Mouse (Mus musculus) left cerebral cortex, postnatal 10 days (tissue): ENCODE data around the gene Spata13. TPM values are rescaled to one million over a fixed set of nuclear protein-coding genes. Genes with fewer than 3 reads are reported as not detected.

Experiments
- DNase-seq, 2 experiments: peaks; one replicate each; pipeline ENCODE4 v3.0.0; 2021 to 2022; ENCODE audit warnings: low spot score in 2 of 2, mixed read lengths in 1 of 2; ENCODE audit errors: extremely low spot score in 1 of 2
- intact Hi-C: fragments of 180-260 bp; cut with DNase I; formaldehyde crosslinking; loops from one replicate; pipeline ENCODE4 v1.15.1; 2025
- total RNA-seq, 2 experiments: library from RNA; stranded (reverse); gene quantifications; 2 replicates each; pipeline ENCODE4 v1.2.3; 2021

Spata13 gene
- total RNA-seq, 2 experiments from 2014 or later: 15.8 to 18.9 TPM

DNA sequence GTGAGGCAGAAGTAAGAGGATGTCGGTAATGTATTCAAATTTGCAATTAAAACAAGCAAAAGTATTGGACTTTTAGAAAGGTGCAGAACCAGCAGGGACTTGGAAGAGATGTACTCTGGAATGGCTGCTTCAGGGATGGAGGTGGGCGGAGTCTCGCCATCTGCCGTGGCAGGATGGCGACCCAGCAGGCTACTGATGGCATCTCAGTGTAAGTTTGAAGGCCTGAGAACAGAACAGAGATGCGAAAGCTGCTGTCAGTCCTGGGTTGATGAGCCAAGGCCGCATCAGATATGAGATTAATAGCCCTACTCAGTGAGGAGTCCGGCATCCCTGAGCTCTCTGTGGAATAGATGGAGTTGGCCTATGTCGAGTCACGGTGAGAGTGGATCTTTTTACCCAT is 65.2 kb downstream of the Spata13 start:
- intact Hi-C loops: loop anchor here (10.0 kb wide), 1 partner anchor 444 kb away; the partner anchor contains the start of genes Gm49336 and Nupl1

DNA sequence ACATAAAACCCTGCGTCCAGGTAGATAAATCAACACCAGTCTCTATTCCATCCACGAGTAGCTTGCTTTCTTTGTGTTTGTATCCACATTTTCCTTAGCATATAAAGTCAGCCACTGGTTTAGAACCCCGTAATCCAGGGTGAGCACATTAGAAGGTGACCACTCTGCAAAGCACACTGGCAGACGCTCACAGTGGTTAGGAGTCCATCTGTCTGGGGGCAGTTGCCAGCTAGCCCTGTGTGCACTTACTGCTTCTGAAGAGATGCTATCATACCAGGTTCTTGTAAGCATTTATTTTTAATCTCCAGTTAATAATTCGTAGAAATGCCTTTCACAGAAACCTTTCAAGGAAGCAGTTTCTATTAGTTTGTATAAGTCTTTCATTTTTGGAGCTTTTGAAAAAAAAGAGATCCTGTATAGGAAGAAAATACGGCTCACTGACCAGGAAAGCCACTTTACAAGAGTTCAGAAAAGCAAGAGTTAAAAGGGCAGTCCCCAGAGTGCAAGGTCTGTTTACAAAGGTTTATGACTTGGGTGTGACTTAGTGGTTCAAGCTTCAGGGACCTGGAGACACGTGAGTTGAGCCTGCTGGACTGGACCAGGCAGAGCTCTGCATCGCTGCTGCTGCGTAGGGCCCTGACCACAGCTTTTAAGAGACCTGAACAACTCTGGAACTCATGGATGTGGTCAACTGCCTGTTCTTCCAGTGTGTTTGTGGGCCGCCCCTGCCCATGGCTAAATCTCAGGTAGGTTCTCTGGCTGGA is 68.8 kb downstream of the Spata13 start:
- DNase-seq: no peak
- intact Hi-C loops: no loop called here

More for the DNA sequence above, 65.2 kb downstream of the Spata13 start:
- DNase-seq: no peak

DNA sequence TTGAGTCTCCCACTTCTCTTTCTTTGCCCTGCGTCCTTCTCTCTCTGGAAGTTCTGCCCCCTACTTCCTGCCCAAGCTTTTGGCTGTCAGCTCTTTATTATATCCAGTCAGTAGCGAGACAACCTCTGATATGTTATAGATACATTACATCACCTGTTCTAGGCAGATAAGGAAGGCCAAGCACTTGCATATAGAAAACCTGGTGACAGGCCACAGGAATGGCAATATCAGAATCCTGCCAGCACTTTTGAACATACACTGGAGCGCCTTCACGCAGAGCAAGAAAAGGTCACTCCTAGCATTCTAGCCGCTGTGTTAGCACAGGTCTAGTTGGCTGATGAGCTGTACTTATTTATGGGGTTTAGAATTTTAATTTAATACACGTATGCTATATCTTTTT is 70.7 kb downstream of the Spata13 start:
- DNase-seq: no peak
- intact Hi-C loops: no loop called here

DNA sequence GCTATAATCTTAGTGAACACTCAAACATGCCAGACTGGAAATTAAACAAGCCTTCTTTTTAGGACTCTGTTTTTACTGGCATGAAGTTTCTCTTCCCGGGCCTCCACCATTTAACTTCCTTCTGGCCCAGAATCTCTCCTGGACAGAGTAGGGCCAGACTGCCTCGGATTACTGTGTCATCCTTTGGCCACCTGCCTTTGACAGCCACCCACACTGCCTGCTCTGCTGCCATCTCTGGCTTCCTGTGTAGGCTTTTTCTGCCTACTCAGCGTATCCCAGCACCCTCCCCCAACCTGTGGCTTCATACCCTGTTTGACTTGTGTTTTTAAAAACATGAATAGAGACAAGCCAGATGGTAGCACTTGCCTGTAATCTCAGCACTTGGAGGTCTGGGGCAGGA is 71.2 kb downstream of the Spata13 start:
- intact Hi-C loops: no loop called here
- no peak for DNase-seq

DNA sequence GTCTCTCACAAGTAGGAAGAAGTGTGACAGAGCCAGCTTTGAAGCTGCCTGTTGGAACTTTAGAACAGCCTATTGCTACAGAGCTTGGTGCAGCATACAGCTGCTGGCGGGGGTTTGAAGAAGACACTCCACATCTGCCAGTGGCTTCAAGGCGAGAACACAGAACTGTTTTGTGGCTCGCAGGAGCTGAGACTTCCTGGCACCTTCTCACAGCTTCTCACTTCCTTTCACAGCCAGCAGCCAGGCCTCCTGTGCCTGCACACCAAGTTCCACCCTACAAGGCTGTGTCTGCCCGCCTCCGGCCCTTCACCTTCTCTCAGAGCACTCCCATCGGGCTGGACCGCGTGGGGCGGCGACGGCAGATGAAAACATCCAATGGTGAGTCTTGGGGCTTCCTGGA is 75.4 kb downstream of the Spata13 start:
- intact Hi-C loops: no loop called here
- DNase-seq: no peak

DNA sequence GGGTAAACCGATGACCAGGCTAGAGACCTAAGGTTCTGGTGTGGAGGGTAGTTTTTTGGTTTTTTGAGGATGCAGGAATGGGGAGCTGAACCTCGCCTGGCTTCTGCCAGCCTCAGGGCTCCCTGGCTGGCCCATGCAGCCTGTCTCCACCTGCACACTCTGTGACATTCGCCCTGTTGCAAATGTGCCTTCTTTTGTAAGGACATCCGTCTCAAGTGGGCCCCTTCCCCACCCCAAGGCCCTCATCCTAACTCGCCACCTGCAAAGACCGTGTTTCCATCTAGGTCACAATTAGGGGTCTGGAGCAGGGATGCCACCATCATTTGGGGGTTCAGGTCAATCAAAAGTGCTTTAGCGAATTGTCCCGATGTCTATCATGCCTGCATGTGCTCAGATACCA is 75.9 kb downstream of the Spata13 start:
- no peak for DNase-seq
- intact Hi-C loops: no loop called here

DNA sequence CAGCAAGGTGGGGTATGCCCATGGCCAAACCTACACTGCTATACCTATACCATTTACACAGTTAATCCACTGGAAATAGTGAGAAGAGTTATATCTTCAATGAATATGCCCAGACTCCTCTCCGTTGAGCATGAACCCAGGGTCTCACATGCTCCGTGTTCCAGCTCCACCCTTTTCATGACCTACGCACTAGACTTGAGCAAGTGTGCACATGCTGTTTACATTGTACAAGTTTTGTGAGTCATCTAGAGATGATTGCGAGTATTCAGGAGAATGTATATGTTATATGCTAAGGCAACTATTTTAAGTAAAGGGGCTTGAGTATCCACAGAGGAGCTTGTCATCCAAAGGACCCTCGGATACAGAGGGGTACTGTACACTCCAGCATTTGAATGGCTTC is 77.4 kb downstream of the Spata13 start:
- intact Hi-C loops: loop anchor here (1.0 kb wide), 1 partner anchor 60 kb away; no protein-coding TSS in a partner anchor
- no peak for DNase-seq

DNA sequence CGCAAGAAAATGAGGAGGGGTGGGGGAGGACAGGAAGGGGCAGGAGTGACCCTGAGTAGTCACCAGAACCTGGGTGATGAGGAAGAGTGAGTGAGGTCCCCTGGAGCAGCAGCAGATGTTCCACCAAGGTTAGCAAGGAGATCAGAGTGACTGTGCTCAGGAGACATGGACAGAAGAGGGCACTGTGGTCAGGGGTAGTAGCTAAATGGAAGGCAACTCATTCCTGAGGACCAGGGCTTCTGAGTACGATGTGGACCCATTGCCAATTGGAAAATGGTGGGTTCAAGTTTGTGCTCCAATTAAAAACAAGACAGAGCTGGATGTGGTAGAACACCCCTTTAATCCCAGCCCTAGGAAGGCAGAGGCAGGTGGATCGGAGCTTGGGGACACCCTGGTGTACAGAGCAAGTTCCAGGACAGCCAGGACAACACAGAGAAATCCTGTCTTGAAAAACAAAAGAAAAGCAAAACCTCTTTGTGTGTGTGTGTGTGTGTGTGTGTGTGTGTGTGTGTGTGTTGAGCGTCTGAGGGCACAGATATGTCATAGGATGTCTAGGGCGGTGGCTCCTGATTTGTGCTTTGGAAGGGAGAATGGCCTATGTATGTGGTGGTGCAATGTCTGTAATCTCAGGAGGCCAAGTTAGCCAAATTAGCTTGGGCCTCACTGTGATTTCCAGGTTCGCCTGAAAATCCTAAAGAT is 77.9 kb downstream of the Spata13 start:
- intact Hi-C loops: loop anchor here (1.0 kb wide), 1 partner anchor 60 kb away; no protein-coding TSS in a partner anchor
- no peak for DNase-seq

DNA sequence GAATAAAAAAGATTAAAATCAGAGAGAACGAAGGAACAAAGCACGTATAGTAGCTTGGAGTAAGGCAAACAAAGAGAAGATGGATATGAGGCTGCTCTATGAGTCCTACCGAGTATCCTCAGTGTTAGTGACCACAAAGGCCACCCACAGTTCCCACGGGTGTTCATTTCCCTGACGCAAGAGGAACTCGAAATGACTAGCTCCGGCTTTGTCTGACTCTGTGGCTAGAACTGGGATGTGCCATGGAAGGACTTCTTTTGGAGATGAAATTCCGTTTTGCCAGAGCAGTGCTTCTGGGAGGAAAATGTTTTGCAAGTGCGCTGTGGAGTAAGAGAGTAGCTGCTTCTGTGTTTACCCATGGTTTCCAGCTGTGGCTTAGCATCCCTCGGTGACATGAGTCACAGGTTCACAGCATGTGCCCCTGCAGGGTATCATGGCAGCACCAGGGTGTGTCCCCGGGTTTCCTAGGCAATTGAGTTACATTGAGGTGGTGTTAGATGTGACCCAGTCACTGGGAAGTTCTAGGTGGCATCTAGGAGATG is 78.6 kb downstream of the Spata13 start:
- no peak for DNase-seq

DNA sequence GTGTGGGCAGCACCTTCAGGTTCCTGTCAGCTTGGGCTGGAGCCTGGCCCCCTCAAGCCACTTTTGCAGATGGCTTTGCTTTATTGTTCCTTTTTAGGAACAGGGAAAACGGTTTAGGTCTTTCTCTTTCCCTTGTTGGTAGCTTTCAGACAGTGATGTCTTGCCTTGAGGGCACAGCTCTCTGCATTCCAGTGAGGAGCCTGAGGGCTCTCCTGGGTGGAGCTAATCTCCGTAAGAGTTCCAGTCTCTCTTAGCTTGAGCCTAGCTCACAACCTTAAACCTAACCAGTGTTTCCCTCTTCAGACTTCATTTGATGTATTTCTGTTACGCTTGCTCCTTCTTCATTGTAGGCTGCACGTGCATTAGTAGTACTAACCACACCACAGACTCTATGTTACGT is 81.9 kb downstream of the Spata13 start:
- no peak for DNase-seq
- intact Hi-C loops: no loop called here

More for the DNA sequence above, 78.6 kb downstream of the Spata13 start:
- intact Hi-C loops: no loop called here

DNA sequence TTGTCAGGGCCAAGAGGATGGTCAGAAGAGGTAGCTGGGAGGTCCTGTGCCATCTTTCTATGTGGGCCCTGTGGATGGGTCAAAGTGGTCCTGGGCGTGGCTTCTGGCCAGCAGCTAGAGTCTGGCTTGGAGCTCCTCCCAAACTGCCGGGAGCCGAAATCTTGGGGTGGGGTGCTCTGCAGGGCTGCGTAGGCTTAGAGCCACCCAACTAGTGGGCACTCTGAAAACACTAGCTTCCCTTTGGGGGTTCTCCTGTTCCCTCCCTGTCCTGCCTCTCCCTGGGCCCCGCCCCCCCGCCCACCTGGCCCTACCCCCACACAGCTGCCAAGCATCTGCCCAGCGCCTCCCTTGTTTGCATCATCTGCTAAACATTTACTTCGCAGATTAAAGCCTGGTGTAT is 87.5 kb downstream of the Spata13 start:
- no peak for DNase-seq
- intact Hi-C loops: no loop called here

DNA sequence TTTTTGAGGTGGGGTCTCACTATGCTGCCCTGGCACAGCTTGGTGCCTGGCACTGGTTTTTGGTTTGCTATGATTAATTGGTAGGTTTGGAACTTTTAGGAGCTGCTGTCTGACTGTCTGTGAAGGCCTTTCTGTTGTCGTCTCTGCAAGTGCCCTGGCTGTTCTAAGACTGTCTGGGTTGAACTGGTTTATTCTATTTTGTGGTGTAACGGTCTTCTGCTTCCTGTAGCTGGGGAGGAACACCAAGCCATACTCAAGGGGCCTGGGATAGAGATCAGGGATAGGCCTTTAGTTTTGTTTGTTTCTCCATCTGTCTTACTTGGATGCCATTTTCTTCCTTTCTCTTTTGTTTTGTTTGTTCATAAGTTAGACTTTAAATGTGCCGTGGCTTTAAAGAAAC is 88.1 kb downstream of the Spata13 start:
- intact Hi-C loops: no loop called here

DNA sequence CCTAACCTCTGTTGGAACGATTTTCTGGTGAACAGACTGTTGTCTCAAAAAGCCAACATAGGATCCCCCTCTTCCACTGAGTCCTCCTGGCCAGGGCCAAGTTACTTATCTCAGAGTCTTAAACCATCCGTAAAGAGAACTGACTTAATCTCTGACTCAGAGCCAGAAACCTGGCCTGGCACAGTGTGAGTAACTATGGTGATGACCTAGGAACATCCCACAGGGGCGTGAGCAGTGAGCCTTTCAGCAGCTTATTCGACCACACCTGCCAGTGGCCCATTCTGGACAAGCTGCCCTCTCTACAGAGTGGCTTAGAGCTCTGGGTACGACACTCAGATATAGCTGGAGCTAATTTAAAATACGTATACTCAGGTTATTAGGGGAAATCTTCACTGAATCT is 92.3 kb downstream of the Spata13 start:
- no peak for DNase-seq
- intact Hi-C loops: no loop called here

More for the DNA sequence above, 88.1 kb downstream of the Spata13 start:
- DNase-seq: no peak

DNA sequence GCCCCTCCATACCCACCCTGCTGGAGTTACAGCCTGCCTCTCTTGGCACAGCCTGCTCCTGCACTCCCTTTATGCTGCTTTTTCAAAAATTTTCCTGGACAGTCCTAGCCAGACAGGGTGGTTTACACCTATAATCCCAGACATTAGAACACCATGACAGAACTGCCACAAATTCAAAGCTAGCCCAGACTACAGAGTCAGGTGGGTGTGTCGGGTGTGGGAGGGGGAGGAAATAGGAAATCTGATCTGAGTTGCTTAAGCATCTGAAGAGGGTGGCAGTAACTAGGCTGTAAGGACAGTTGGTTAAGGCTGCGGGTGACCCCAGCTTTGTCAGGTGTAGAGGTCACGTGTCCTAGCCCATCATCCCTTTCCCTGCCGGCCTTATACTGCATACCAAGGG is 93.3 kb downstream of the Spata13 start:
- intact Hi-C loops: no loop called here
- DNase-seq: no peak

DNA sequence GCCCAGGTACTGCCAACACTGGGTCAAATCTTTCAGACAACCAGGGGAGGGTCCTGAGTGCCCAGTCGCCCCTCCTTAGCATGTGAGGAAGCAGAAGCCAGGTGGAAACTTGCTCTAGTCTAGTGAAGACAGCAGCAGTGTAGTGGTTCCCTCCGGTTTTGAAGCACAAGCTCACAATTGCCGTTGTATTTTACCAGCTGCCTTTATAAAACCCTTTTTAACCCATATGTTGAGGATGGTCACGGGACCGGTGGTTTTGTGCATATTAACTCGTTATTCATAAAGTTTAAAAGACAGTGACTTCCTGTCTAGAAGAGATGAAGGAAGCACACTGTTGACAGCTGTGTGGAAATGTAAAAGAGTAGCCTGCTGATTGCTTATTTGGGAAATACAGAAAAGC is 98.3 kb downstream of the Spata13 start:
- intact Hi-C loops: no loop called here
- DNase-seq: no peak

DNA sequence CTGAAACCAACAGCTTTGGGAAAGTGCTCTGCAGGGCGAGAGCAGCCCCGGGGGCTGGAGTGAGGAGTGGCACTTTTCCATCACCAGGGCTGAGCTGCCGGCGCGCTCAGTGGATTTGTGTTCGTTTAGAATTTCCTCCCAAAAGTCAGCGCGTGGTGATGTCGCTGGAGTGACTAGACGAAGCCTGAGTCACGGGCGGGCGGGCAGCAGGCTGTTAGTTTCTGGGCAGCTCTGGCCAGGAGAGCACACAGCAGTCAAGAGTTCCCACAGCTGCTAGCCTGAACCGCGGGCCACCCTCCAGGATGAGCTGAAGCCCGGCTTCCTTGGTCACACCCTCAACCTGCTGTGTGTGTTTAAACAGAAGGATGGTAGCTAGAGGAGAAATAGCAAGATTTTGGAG is 99.0 kb downstream of the Spata13 start:
- intact Hi-C loops: no loop called here

DNA sequence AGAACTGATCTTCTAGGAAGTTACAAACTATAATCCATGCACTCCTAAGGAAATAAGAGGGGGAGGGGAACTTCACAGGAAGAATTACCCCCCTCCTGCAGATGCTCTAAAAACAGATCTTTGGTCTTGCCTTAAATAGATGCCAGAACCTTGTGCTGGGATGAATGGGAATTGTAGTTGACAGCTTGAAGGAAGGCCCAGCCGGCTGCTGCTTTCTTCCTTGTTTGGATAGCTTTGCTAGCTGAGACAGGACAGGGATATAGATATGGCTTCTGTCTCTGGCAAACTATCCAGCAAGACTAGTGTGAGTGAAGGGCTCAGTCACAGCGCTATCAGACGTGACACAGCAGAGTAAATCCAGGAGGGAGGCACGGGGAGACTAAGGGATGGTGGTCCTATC is 99.9 kb downstream of the Spata13 start:
- intact Hi-C loops: no loop called here
- no peak for DNase-seq

More for the DNA sequence above, 99.0 kb downstream of the Spata13 start:
- peak in 1 of 2 experiments; percentile 74 for DNase-seq

DNA sequence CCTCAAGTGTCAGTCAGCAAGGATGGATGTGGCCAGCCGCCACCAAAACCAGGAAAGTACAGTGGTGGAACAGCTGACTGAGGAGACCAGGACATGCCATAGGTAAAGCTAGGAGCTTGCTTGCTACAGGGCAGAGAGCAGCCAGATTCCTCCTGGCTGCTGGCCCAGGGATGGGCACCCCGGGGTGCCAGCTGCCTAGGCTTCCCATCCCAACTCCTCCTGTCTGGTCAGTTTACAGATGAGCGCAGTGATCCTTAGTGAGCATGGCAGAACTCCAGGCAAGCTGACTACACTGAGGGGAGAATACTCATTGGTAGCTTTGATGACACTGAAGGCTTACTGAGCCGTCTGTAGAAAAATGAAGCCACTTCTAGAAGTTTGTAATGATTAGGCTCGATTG is 101.4 kb downstream of the Spata13 start:
- intact Hi-C loops: no loop called here
- no peak for DNase-seq

DNA sequence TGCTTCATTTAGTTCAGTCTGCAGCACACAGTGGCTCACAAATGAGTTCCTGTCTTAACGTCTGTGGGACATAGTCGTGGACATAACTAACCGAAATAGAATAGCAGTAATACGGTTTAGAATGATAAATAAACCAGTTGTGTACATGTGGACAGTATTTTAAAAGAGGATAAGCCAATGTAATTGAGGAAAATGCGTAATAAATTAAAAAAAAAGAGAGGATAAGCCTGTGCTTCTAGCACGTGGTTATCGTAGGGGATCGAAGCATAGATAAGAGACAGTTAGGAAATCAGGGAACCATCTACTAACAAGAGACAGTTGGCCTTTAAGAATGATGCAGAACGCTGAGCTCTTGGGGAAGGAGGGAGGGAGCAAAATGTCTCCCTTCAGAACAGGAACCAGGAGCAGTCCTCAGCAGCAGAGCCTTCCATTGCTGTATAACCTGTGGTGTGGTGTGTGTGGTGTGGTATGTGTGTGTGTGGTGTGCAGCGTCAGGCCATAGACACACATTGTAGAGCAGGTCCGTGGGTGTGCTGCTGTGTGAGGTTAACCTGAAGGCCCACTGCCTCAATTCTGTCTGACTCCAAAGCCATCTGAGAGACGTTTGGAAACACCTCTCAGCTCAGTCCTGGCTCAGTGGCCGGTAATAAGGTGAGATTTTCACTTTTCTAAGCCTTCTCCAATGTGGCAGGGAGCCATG is 102.2 kb downstream of the Spata13 start:
- intact Hi-C loops: no loop called here

More for the DNA sequence above, 102.2 kb downstream of the Spata13 start:
- DNase-seq: no peak
